Mouse (Mus musculus) urinary bladder, postnatal 0 days (tissue): Measurements from ENCODE around the gene 1810030O07Rik. TPM values are rescaled to one million over a fixed set of nuclear protein-coding genes. Genes with fewer than 3 reads are reported as not detected.

Source experiments
- polyA plus RNA-seq: library from polyadenylated mRNA; unstranded; fragments of >200 nt; fragmentation: Nextera tagmentation; extraction: Ambion mirVana; gene quantifications from 2 replicates; pipeline ENCODE4 v1.2.1, GENCODE M21; 2015

1810030O07Rik gene
- 15.3 and 16.6 TPM in 2 replicates for polyA plus RNA-seq

DNA sequence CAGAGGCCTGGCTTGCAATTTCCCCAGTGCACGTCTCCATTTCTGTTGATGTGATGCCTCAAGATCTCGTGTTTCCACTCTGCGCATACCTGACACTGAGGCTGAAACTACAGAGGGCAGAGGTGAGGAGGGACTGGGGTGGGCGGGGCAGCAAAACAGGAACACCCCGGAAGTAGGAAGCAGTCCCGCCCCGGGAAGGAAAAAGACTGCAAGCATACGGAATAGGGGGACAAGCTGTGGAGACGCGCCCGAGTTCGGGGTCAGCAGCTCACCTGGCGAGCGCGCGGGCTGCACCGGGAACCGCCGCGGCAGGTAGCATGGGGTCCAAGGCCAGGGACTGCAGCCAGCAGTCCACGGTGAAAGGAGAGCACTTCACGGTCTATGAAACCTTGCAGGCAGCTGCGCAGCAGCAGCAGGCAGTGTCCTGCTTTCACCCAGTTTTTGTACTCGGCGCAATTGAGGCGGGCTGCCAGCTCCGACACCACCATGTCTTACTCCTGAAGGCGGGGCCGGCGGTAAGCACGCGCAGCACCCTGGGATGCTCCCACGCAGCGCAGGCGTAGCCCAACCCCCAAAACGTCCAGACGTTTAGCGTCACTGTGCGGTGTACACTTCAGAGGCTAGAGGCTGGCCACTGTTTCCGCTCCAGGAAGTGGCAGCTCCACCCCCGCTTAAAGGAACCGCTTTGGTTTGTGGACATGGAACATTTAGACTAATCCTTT is at the start of gene 1810030O07Rik:
TSS of gene 1810030O07Rik (minus strand) at position 615 of the 722 bp plus-strand sequence.

Other genes starting within 250 kb of the 1810030O07Rik start
- 67.4 and 72.5 TPM in 2 replicates for gene Atp6ap2, start 85.9 kb downstream of the 1810030O07Rik start, polyA plus RNA-seq
- 12.7 and 17.1 TPM in 2 replicates for gene Med14, start 88.4 kb upstream of the 1810030O07Rik start, polyA plus RNA-seq